Mouse (Mus musculus): Measurements from ENCODE around the gene Gm6502. TPM values are rescaled to one million over a fixed set of nuclear protein-coding genes. Genes with fewer than 3 reads are reported as not detected.

Gm6502 gene
- polyA plus RNA-seq (2012; rRNA removed): not detected in 2 replicates

GRCm38 (mm10) chr5:94314135-94314534, at the start of gene Gm6502:
Gm6502 (plus strand) TSS chr5:94314435.

GRCm38 (mm10) chr5:94306696-94307095, 7.5 kb upstream of the Gm6502 start, which contains the start of gene A430089I19Rik:
A430089I19Rik (minus strand) TSS chr5:94306796.

DNA sequence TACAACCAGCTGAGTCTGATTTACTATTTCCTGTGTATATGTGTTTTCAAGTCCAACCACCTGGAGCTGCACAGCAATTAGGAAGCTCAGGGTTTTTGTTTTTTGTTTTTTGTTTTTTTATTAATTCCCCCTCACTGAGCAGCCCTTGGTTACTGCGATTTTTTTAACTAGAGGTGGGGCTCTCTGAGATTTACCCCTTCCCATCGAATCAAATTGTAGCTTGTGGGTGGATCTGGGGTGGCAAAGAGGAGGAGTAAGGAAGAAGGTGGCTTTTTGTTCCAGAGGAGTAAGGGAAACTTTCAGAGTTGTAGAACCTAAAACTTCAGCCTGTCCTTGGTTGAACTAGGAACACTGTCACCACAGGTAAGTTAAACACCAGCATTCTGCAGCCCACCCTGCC, 25.2 kb downstream of the Gm6502 start, which contains the start of gene AA792892:
AA792892 (plus strand) TSS at position 301 of the 400 bp plus-strand sequence.

Other genes starting within 250 kb of the Gm6502 start
- not detected in 2 replicates for gene BC061212, start 243.9 kb upstream of the Gm6502 start, polyA plus RNA-seq (2012; rRNA removed)
- gene Gm6351, start 238.1 kb upstream of the Gm6502 start, polyA plus RNA-seq (2012; rRNA removed): not detected in 2 replicates
- not detected in 2 replicates for gene Gm3106, start 96.4 kb upstream of the Gm6502 start, polyA plus RNA-seq (2012; rRNA removed)
- not detected in 2 replicates for gene A430089I19Rik, start 7.6 kb upstream of the Gm6502 start, polyA plus RNA-seq (2012; rRNA removed)
- not detected in 2 replicates for gene AA792892, start 25.3 kb downstream of the Gm6502 start, polyA plus RNA-seq (2012; rRNA removed)
- not detected in 2 replicates for gene Gm7682, start 131.3 kb downstream of the Gm6502 start, polyA plus RNA-seq (2012; rRNA removed)
- not detected in 2 replicates for gene Gm3139, start 211.9 kb downstream of the Gm6502 start, polyA plus RNA-seq (2012; rRNA removed)

Measured in central nervous system, embryonic 14 days (tissue).